ENCODE assay signal across 9 mouse cellular contexts in genomic region chr16:59567721-59568381, GRCm38 (mm10). TPM values are rescaled to one million over a fixed set of nuclear protein-coding genes. Genes with fewer than 3 reads are reported as not detected.
A peak's percentile ranks its signal among the peaks of the same experiment; 100 is the strongest.
DNase-seq lines count a peak whose midpoint lies in the region; ATAC-seq lines count a peak whose summit lies in the region.
"Had no signal": no experiment of that assay in that cellular context is flagged by ENCODE, and none has a peak within 500 bp of the region (broad histone marks: within the 10 kb centered on the region; RNA-seq: fewer than 3 reads in every experiment).

No protein-coding gene starts in this region.

- intact Hi-C loops in heart, postnatal 36 days (cut with DNase I), result loop anchor here (2.0 kb wide), 1 partner anchor 33 kb away; the partner anchor contains the start of gene Crybg3

- peak; percentile 96 for DNase-seq in heart, adult 11 months
- DNase-seq in heart, postnatal 36 days, result no peak
- peak; percentile 23 for DNase-seq in kidney, postnatal 10 days
- DNase-seq in testis, postnatal 10 days (ENCODE audit: low spot score), result no peak
- no peak for DNase-seq in layer of hippocampus, postnatal 10 days (ENCODE audit: low spot score in 2 of 2)
- no peak for DNase-seq in adrenal gland, postnatal 36 days
- DNase-seq: left cerebral cortex, postnatal 4 days had no signal

- ATAC-seq in common myeloid progenitor, adult 5-6 weeks (replicated peaks; ENCODE audit: low read depth, poor library complexity, severe bottlenecking), result peak; percentile 82
- 0 out of 2 replicates have a peak, but pooled peaks have one; percentile 51 for ATAC-seq in monocyte, adult 5-6 weeks (replicated peaks; ENCODE audit: insufficient number of reproducible peaks, low FRiP score, low TSS enrichment, poor library complexity, severe bottlenecking)

RNA-seq across cellular contexts. Expression of gene Crybg3, which starts 32.9 kb away (rescaled TPM):
- total RNA-seq in heart, postnatal 36 days (2021), result 10 to 100 TPM; 65.4 to 90.1 TPM
- 11.1 and 15.4 TPM in 2 replicates for total RNA-seq in common myeloid progenitor, adult 5-6 weeks (2017)
- 43.5 to 49.4 TPM (median 45.0 TPM) in 3 replicates for total RNA-seq in monocyte, adult 5-6 weeks (2017)
- total RNA-seq in layer of hippocampus, postnatal 10 days (2021), result 1 to 10 TPM; 4.6 to 4.8 TPM
- 10 to 100 TPM; 12.5 to 19.5 TPM for total RNA-seq in adrenal gland, postnatal 36 days (2021)

Comparison
In these comparisons a context has a peak if more than half of its experiments do, and no peak if none do; other contexts are left out.
1. DNase-seq: peak in heart, adult 11 months (single experiment) and kidney, postnatal 10 days (single experiment); none in heart, postnatal 36 days (0 of 2), testis, postnatal 10 days (single experiment), layer of hippocampus, postnatal 10 days (0 of 2) and adrenal gland, postnatal 36 days (0 of 2).